Mouse (Mus musculus) kidney, postnatal 14 days (tissue): ENCODE measurements at regions not wholly inside any gene's neighbourhood (a gene's known extent, or its start where the extent isn't known, plus 50 kb on each side); places are given as distances from the start of the nearest gene placed in this dataset.

ENCODE experiments used
- DNase-seq: peaks from one replicate; pipeline ENCODE4 v3.0.0; 2022; ENCODE audit warnings: mixed read lengths

DNA sequence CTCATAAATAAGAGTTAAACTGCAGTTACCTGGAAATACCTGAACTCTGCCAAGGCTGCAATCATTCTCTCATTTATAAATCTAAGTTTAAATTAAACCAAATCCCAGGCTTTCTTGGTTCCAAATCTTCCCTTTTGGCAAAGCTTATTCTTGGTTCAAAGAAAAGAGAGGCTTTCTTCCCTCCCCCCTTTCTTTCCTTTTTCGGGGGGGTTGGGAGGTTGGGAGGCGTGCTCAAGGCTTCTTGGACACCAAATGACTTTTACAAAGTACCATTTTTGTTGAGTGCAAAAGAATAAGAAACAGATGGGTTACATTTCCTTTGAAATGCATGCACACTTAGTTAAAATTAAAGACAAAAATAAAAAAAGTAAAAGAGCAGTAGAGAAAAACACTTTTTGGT, 105.4 kb upstream of the Mroh9 start:
- DNase-seq: no peak

DNA sequence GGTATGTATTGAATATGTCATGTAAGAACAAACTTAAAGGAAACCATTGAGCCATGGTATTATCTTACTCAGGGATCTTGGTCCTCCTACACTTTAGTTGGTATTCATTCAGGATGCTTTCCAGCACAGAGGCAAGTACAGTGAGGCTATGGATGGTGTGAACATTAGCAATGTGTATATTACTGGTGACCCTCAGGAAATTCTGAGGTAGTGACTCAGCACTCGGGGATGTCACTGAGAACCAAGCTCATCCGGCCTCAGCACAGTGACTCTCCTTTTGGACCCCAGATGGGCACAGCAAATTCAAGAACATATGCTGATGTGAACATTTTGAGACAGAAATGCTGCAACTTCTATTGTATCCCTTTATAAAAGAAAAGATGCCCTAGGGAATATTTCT, 96.4 kb upstream of the Mroh9 start:
- no peak for DNase-seq

DNA sequence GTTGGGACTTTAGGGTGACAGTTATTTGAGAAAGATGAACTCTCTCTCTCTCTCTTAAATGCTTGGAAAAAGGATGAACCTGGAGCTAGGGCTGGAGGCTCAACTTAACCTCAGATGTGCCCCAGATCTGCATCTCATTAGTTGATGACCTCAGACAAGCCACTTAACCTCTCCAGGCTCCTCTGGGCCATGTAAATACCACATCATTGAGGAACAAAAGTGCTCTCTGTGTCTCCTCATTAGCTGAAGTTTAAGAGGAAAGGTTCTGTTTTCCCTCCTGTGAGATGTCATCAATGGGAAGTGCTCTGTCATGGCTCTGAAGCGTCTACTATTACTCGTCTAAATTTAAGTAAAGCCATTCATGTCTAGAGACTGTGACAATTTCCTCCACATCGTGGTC, 91.5 kb upstream of the Mroh9 start:
- no peak for DNase-seq

DNA sequence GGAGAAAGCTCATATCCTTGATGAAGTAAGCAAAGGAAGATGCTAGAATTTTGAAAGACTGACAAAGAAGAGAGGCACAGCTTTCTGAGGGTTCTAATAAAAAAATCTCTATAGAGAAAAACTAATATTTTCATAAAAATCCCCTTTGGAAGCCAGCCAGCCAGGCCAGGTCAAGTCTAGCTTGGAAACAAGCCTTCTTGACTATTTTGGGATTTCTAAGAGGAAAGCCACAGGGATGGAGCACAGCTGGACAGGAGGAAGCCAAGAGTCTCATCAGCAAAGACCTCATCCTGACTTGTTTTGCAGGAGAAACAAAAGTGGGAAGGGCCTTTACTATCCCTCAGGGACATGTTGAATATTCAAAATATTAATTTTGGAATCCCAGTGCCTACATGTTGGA, 81.6 kb upstream of the Mroh9 start:
- peak; percentile 63 for DNase-seq

DNA sequence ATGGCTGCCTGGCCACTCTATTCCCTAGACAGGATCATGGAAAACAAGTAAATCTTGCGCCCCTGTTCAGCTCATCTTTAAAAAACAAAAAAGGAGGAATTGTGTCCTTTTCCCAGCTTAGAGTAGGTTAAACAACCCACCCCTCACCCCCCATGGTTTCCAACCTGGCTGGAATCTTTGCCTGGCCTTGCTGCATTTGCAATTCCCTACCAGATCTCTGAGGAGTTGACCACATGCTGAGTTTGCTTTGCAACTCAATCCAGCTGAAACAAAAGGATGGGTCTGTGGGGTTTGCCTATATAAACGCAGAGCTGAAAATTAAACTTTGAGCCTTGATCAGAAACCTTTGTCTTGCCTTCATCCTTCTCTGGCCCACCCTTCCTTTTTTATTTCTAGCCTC, 78.2 kb upstream of the Mroh9 start:
- no peak for DNase-seq

DNA sequence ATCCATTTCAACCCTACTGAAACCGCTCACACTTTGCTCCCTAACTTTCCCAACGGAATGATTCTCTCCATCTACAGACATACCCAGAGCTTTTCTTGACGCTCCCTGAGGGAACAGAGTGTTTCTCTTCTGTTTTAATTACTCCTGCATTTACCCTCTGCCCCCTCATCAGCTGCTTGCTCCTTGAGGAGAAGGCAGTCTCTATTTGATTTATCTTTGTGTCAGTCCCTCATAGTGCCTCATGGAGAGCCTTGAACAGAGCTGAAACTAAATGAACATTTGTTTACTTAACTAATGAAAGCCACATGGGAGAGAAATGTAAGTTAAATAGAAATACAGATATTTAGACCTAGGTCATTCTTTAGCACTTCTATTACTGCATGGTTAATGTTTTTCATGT, 74.4 kb upstream of the Mroh9 start:
- DNase-seq: peak; percentile 30

DNA sequence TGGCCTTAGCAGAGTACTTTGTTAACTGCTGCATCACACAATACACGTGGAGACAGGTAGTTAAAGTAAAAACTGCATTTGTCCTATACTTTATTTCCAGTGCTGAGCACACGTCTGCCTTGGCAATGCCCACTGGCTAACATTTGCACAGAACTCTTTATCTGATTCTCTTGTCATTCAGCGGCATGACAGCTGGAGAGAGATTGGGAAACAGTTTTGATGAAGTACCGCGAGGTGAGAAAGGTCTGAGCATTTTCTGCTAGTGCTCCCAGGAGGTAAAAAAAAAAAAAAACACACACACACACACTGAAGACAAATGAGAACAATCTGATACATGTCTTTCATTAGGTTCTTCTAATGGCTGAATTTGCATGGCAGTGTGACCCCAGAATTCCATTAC, 73.0 kb upstream of the Mroh9 start:
- no peak for DNase-seq

DNA sequence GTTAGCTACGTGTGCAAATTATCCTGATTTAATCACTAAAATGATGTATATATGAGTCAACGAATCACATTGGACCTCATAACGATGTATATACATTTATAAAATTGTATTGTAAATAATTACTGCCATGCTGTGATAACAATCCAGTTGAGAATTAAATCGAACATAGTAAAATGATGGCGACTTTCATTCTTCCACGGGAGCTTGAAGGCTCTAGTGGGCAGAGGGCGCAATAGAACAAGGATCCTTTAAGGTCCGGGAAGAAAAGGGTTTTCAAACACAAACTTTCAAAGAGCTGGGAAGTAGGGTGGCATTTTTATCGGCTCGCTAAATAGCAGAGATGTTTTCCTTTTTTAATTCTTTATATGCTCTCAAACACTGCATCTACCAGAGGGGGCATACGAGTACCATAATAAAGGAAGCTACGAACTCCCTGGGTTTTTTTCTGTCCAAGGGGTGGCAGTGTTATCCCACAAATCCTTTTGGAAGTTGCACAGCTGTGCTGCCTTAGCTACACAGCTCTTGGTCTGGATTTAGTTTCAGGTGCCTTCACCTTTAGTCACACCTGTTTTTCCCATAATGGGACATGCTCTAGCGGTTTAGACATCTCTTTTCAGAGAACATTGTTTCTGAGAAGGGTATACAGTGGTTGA, 64.9 kb upstream of the Mroh9 start:
- peak; percentile 78 for DNase-seq

DNA sequence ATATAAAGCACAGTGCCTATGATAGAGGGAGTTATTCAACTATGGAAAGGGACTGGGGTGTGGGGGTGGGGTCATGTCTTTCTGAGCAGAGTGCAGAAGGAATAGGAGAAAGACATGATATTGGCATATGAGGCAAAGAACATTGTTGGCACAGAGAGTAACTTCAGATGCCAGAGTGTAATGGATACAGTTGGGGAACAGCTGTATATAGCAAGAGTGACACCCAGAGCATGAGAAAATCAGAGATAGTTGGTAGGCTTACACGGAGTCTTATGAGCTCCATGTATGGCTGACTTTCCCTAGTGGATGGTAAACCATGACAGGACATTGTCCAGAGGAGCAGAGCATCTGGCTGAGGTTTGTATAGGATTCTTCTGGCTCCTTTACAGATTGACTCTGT, 61.2 kb upstream of the Mroh9 start:
- DNase-seq: no peak

DNA sequence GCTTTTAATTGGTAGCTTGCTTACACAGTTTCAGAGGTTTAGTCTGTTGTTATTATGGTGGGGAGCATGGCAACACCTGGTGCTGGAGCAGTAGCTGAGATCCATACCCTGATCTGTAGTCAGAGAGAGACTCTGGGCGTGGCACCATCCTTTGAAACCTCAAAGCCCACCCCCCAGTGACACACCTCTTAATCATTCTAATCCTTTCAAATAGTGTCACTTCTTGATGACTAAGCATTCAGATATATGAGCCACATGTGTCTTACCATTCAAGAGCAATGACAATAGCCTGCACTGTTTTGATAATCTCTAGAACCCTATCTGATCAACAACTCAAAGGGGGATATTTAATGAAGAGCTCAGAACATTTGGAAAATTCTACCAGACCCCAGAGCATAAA, 57.6 kb upstream of the Mroh9 start:
- DNase-seq: no peak

DNA sequence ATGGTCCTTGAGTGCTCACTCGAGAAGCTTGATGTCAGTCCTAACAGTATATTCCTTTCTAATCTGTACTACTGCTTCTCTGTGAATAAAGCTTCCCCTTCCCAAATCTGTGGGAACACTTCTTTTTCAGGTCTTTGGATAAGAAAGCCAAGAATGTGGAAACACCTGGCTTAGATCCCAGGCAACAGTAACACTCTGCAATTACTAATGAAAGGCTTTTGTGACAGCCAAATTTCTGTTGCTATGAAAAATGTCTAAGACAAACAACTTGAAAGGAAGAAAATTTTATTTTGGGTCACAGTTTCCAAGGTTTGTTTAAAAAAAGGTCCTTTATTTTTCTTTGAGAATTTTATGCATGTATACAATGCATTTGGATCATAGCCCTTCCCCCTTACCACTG, 56.0 kb upstream of the Mroh9 start:
- DNase-seq: no peak

DNA sequence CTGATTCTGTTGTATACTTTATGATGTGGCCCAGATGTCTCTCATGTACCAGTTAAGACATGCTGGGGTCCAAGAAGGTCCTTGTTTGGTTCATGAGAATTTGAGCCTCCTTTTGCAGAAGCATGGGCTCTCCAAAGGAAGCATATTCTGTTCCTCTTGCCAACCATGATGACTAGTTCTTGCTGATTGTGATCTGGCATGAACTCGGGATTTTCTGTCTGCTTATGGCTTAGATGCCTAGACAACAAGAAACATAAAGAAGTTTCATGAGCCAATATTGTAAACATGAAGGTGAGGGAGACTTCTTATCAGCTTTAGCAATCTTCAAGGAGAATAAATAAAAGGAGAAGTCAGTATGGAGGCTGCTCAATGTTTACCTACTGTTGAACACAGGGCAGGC, 52.7 kb upstream of the Mroh9 start:
- DNase-seq: no peak
